Mouse (Mus musculus) erythroblast, embryonic 14.5 days (primary cell): ENCODE data around the gene Insm2. TPM values are rescaled to one million over a fixed set of nuclear protein-coding genes. Genes with fewer than 3 reads are reported as not detected.
A peak's percentile ranks its signal among the peaks of the same experiment; 100 is the strongest.

Experiments
- H3K27me3 ChIP-seq: 2 replicates; pipeline ENCODE4 v1.6.1; 2012; ENCODE audit warnings: inconsistent platforms; ENCODE audit not compliant: control insufficient read depth
- H3K36me3 ChIP-seq: 2 replicates; pipeline ENCODE4 v1.6.1; 2012; ENCODE audit warnings: mild to moderate bottlenecking, inconsistent platforms; ENCODE audit not compliant: control insufficient read depth
- H3K4me1 ChIP-seq: 2 replicates; pipeline ENCODE4 v1.6.1; 2012; ENCODE audit warnings: inconsistent platforms; ENCODE audit not compliant: control insufficient read depth
- H3K4me3 ChIP-seq: replicated peaks from 2 replicates; pipeline ENCODE3; 2012; ENCODE audit warnings: moderate library complexity, mild to moderate bottlenecking, inconsistent platforms
- H3K9me3 ChIP-seq: 2 replicates; pipeline ENCODE4 v1.6.1; 2012; ENCODE audit warnings: low read length, inconsistent platforms, mixed read lengths; ENCODE audit not compliant: control insufficient read depth
- GATA1 ChIP-seq: IDR thresholded peaks from 2 replicates; pipeline ENCODE4 v1.6.1; 2012; ENCODE audit warnings: low read length, inconsistent platforms, mixed read lengths
- TAL1 ChIP-seq: IDR thresholded peaks from 3 replicates; pipeline ENCODE4 v1.6.1; 2012; ENCODE audit warnings: low read length, inconsistent platforms, mixed read lengths
- polyA plus RNA-seq: library from polyadenylated mRNA; stranded (reverse); fragments of >175 nt; gene quantifications from 2 replicates; pipeline ENCODE4 v1.2.3, GENCODE M21; 2012

Insm2 gene
- polyA plus RNA-seq, 1 experiment: not detected

DNA sequence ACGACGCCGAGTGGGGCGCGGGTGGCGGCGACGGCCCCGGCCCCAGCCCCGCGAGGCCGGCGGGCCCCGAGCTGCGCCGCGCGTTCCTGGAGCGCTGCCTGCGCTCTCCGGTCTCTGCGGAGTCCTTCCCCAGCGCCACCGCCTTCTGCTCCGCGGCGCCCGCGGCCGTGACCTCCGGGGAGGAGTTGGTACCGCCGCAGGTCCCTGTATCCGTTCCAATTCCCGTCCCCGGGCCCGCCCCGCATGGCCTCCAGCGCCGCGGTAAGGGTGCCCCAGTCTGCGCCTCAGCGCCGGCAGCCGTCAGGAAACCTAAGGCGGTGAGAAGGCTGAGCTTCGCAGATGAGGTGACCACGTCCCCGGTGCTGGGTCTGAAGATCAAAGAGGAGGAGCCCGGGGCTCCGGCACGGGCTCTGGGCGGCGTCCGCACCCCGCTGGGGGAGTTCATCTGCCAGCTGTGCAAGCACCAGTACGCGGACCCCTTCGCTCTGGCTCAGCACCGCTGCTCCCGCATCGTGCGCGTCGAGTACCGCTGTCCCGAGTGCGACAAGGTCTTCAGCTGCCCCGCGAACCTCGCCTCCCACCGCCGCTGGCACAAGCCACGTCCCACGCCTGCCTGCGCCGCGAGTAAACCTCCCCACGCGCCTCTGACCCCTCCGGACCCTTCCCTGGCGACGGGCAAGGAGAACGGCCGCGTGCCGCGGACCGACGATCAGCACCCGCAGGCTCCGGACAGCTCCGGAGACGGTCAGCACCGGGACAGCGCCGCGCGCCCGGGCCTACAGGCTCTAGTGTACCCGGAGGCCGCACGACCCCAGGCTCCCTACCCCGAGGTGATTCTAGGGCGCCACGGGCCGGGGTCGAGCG, 644 bp downstream of the Insm2 start:
- peaks cover 3% of the 10 kb centered on the region for H3K36me3 ChIP-seq
- no peak overlapping the region for H3K4me3 ChIP-seq
- H3K9me3 ChIP-seq: peaks cover 5% of the 10 kb centered on the region; the same call in 1 of the 2 replicates
- H3K4me1 ChIP-seq: peaks cover 26% of the 10 kb centered on the region
- no peak for TF ChIP-seq TAL1
- no peak for TF ChIP-seq GATA1
- H3K27me3 ChIP-seq: peaks cover 62% of the 10 kb centered on the region

DNA sequence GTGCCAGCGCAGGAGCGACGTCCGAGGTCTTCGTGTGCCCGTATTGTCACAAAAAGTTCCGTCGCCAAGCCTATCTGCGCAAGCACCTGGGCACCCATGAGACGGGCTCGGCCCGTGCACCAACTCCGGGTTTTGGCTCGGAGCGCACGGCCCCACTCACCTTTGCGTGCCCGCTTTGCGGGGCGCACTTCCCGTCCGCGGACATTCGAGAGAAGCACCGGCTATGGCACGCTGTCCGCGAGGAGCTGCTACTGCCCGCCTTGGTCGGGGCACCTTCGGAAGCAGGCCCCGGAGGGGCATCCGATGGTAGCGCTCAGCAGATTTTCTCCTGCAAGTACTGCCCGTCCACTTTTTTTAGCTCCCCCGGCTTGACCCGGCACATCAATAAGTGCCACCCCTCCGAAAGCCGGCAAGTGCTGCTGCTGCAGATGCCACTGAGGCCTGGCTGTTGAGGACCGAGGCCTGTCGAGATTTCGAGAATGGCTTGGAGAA, 1.3 kb downstream of the Insm2 start:
- peaks cover 5% of the 10 kb centered on the region; the same call in 1 of the 2 replicates for H3K9me3 ChIP-seq
- peaks cover 62% of the 10 kb centered on the region for H3K27me3 ChIP-seq
- peaks cover 3% of the 10 kb centered on the region for H3K36me3 ChIP-seq
- H3K4me1 ChIP-seq: peaks cover 26% of the 10 kb centered on the region
- no peak overlapping the region for H3K4me3 ChIP-seq
- TF ChIP-seq GATA1 (no peak), TAL1 (no peak)

DNA sequence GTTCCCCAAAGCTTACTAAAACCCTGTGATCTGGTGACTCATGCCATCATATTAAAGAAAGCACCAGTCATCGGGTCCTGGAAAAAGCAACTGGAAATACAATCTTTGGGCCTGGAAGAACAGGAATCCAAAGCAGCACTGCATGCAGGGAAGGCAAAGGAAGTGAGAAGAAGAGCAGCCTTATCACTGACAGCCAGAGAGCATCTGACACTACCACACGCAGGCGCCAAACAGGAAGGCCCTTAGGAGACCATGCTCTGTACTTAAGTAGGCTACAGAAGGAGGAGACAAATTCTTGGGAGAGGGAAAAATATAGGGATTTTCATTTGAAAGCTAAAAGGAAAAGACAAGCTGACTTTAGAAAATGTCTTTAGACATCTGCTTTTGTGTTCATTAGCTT, 5.2 kb downstream of the Insm2 start:
- Histone ChIP-seq H3K4me3 (no peak overlapping the region), H3K36me3 (peaks cover 3% of the 10 kb centered on the region), H3K27me3 (peaks cover 25% of the 10 kb centered on the region), H3K4me1 (peaks cover 20% of the 10 kb centered on the region), H3K9me3 (peaks cover 2% of the 10 kb centered on the region; the same call in 1 of the 2 replicates)
- TF ChIP-seq GATA1: no peak
- no peak for TF ChIP-seq TAL1

DNA sequence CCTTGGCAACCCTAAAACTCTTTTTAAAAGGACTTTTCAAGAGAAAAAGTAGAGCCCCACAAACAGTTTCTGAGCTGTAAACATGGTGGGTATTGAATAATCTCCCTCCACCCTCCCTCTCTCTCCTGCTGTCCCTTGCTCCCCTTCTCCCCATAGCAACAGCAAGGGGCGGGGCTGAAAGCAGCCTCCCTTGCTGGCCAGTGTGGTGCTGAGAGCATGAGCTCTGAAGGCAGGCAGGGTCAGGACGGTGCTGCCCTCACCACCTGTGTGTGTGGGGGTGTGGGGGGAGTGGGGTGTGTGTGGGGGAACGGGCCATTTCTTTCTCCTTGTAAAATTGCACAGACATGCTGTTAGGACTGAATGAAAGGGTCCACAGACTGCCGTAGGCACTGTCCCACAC, 8.7 kb downstream of the Insm2 start:
- Histone ChIP-seq H3K9me3 (no peaks in the 10 kb centered on the region), H3K4me1 (peaks cover 12% of the 10 kb centered on the region), H3K27me3 (no peaks in the 10 kb centered on the region), H3K36me3 (peaks cover 5% of the 10 kb centered on the region), H3K4me3 (no peak overlapping the region)
- no peak for TF ChIP-seq TAL1
- no peak for TF ChIP-seq GATA1

DNA sequence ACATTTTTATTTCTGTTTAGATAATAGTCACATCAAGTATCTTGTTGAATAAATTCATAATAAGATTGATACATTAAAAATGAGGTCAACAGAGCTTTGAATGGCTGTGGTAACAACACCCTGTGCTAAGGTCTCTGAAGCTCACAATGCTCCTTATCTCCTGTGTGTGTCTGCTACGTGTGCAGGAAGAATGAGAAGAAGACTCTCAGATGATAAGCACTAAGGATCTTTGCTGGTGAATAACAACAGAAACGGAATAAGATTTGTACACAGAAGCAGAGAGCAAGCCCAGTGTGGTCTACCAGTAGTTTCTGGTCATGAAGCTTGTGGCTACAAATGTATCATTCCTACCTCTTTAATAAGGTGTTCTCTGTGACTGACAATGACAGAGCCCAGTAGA, 11.6 kb downstream of the Insm2 start:
- TF ChIP-seq TAL1: no peak
- TF ChIP-seq GATA1: no peak
- no peaks in the 10 kb centered on the region for H3K9me3 ChIP-seq
- peaks cover 2% of the 10 kb centered on the region for H3K36me3 ChIP-seq
- no peak overlapping the region for H3K4me3 ChIP-seq
- H3K27me3 ChIP-seq: no peaks in the 10 kb centered on the region
- peaks cover 10% of the 10 kb centered on the region for H3K4me1 ChIP-seq

DNA sequence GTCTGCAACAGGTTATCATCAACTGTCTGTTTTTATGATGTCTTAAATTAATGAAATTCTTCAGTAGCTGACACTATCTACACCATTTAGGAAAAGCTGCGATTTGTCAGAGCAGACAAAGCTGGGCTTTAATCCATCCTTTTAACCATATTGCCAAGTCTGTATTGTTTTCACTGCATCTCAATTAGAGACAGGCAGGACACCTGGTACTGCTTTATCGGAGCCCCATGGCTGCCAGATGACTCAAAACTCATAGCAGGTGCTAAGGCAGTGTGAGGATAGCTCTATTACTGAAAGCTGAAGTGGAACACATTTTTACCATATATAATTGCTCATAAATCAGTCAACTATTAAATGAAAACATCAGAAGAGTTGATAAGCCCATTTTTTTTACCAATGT, 21.1 kb downstream of the Insm2 start:
- Histone ChIP-seq H3K36me3 (no peaks in the 10 kb centered on the region), H3K4me1 (peaks cover 36% of the 10 kb centered on the region), H3K9me3 (no peaks in the 10 kb centered on the region), H3K4me3 (no peak overlapping the region), H3K27me3 (no peaks in the 10 kb centered on the region)
- TF ChIP-seq GATA1: no peak
- TF ChIP-seq TAL1: no peak

DNA sequence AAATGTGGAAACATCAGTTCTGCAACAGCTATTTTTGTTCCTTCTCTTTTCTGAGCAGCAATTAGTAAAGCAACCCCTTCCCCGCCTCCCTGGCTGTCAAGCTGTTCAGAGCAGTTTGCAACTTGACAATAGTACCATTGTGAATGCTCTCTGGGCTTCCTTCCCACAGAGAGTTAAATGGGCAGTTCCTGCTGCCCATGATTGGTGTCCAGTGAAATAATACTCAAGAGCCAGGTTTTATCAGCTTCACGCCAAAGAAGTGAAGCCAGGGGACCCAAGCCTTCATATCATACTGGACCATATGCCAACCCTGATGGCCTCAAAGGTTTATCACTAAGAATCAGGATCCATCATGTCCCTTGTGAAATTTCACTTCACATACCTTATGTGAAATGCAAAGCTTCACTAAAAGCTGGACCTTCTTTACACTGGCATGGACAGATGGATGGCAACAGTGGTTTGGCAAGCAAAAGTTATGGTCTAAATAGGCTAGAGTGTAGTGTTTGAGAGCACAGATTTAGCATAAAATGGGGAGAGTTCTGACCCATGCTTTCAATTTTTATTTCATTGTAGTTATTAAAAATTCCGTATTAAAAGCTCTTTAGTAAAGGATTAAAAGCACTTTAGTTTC, 23.5 kb downstream of the Insm2 start:
- Histone ChIP-seq H3K9me3 (no peaks in the 10 kb centered on the region), H3K27me3 (no peaks in the 10 kb centered on the region), H3K4me3 (no peak overlapping the region), H3K4me1 (peaks cover 36% of the 10 kb centered on the region), H3K36me3 (no peaks in the 10 kb centered on the region)
- TF ChIP-seq TAL1: peak; percentile 48; the same call in 1 of the 3 replicates
- no peak for TF ChIP-seq GATA1

DNA sequence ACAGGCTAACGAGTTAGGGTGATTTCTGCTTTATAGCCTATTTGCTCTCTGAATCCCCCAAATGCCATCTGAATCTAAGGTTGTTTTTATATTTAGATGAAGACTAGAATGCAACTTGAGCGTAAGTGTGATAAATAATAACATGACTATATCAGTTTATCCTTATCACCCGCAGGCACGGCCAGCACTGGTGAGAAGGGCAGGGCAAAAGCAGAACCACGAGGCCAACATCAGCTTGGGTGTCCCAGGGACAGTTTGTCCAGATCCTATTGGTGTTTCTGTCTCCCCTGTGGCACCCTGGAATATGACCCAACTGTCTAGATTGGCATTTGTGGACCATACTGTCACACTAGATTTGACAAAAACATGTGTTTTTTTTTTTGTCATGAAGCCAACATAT, 24.0 kb downstream of the Insm2 start:
- no peak overlapping the region for H3K4me3 ChIP-seq
- H3K27me3 ChIP-seq: no peaks in the 10 kb centered on the region
- H3K4me1 ChIP-seq: peaks cover 33% of the 10 kb centered on the region
- no peaks in the 10 kb centered on the region for H3K36me3 ChIP-seq
- TF ChIP-seq GATA1: no peak
- TF ChIP-seq TAL1: no peak
- H3K9me3 ChIP-seq: no peaks in the 10 kb centered on the region

DNA sequence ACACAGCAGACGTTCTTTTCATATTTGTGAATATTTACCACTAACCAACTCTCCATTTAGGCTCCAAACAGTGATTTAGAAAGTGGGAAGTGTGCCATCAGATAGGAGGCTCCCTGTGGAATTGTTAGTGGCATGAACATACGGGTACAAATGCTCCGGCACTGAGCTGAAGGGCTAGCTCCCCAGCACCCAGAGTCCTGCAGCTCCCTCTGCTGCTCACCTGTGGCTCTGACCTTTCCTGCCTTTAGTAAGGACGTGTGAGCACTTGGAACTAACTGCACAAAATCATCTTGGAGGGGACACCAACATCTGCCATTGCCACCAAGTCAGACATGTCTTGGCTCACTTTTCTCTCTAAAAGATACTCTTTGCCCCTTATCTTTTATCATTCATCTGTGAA, 27.5 kb downstream of the Insm2 start:
- Histone ChIP-seq H3K4me3 (no peak overlapping the region), H3K4me1 (peaks cover 27% of the 10 kb centered on the region), H3K9me3 (no peaks in the 10 kb centered on the region), H3K27me3 (no peaks in the 10 kb centered on the region), H3K36me3 (no peaks in the 10 kb centered on the region)
- TF ChIP-seq GATA1 (no peak), TAL1 (no peak)
